Mouse (Mus musculus): ENCODE results near the gene Zfp618. TPM values are rescaled to one million over a fixed set of nuclear protein-coding genes. Genes with fewer than 3 reads are reported as not detected.

Gene Zfp618
- polyA plus RNA-seq, 1 experiment from 2014 or later: 11.5 TPM

DNA sequence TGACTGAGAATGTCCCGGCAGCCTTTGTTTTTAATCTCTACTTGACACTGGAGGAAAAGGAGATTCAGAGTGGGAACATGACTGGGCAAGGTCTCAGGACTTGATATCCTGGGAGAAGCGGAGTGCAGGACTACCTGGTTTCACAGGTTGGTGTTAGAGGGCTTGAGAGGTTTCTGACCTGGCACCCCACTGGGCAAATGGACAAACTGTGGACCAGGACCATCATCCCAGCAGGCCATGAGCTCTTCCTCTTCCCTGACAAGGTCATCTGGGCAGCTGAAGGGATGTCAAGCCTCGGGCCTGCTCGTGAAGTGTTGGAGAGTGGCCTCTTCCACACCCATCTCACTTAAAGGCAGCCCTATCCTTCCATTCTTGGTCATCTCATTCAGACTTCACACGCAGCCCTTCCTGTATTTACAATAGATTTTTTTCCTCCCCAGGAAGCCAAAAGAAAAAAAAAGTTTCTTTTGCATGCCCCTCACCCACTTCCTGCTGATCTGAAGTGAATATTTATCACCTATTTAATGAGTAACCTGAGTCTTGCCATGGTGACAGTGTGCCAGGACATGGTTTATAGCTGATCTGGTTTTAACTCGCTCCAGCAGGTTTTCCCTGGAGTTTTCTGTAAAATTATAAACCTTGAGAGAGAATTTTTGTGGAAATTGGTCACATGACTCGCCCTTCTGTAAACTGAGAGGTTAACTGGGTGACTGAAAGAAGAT is 86.7 kb downstream of the Zfp618 start:
- Histone ChIP-seq H3K9ac (no peak overlapping the region), H3K4me2 (no peak overlapping the region), H3K4me3 (no peak overlapping the region), H3K4me1 (replicated peaks) (peaks cover 61% of the 10 kb centered on the region), H3K27me3 (replicated peaks) (no peaks in the 10 kb centered on the region), H3K27ac (ENCODE audit: poor library complexity, severe bottlenecking) (peak overlapping the region; percentile 57), H3K9me3 (replicated peaks) (peaks cover 4% of the 10 kb centered on the region; the same call in 1 of the 2 replicates), H3K36me3 (no peaks in the 10 kb centered on the region)
- ATAC-seq (ENCODE audit: insufficient number of reproducible peaks, low FRiP score): no peak
- WGBS: 40% methylated on average over 7 of the region's 7 CpGs

DNA sequence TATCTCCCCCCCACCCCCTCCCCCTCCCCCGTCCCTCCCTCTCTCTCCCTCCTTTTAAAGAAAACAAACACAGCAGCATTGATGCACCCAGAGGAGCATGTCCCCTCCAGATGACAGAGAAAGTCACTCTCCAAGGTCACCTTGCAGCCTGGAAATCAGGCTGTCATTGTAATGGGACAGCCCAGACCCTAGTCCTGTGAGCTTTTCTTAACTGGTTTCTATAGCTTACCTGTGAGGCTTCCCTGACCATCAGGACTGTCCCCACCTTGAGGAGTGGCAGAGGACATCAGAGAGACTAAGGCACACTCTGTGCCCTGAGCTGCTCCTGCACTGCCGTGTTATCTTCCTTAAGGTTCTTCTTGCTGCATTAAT is 87.3 kb downstream of the Zfp618 start:
- Histone ChIP-seq H3K4me1 (replicated peaks) (peaks cover 61% of the 10 kb centered on the region), H3K9ac (no peak overlapping the region), H3K4me2 (no peak overlapping the region), H3K27ac (ENCODE audit: poor library complexity, severe bottlenecking) (no peak overlapping the region), H3K9me3 (replicated peaks) (no peaks in the 10 kb centered on the region; the same call in 1 of the 2 replicates), H3K27me3 (replicated peaks) (no peaks in the 10 kb centered on the region), H3K4me3 (no peak overlapping the region), H3K36me3 (no peaks in the 10 kb centered on the region)
- WGBS: 44% methylated on average over 2 of the region's 2 CpGs
- ATAC-seq (ENCODE audit: insufficient number of reproducible peaks, low FRiP score): peak; percentile 19; the same call in 1 of the 2 replicates

DNA sequence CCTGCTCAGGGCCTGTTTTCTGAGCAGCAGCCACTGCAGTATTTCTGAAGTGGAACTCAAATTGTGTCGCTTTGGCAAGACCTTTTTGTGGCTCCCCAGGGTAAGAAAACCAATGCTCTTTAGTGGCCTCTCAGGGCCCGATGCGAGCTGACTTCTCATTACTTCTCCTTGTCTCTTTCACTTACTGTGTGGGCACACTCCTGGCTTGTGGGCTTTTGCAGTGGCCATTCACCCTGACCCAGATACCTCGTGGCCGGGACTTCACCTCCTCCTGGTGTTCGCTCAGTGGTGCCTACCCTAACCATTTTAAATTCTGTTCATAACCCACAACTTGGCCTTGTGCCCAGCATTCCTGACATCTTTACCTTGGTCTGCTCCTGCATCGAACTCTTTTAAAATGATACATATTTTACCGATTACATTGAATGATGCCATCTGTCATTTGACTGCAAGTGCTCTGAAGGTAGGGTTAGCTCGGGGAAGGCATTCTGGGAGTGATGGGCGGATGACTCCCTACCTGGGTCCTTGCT is 89.9 kb downstream of the Zfp618 start:
- H3K4me1 ChIP-seq (replicated peaks): peaks cover 48% of the 10 kb centered on the region

DNA sequence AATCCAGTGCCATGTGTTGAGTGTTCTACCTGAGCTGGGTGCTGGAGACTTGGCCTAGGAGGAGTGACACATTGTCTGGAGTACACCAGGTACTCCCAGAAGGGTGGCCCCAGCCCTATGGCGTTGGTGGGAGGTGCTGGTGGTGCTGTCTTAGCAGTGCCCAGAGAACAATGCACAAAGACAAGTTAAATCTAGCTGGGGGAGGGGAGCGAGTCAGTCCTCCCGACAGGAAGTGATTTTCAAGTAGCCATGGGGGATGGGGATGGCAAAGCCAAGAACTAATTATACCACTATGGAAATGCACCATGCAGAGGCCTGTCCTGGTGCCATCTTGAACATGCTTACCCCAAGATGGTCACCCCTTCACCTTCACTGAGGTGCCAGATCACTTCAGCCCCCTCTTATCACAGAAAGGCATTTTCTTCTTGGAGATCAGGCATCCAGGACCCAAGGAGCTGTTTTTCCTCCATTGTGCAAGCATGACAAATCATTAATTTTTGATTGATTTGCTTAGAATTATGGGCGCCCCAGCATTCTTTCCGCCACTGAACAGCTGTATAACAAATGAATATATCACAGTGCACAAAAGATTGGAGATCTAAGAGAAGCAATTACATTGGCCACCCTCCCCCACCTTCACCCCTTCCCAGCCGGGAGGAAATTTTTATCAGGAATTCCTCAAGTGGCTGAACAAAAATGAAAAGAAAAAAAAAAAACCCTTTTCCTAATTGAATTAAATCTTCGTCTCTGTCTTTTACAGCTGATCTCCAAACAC is 91.5 kb downstream of the Zfp618 start:
- 0 out of 2 replicates have a peak, but pooled peaks have one; percentile 37 for ATAC-seq (ENCODE audit: insufficient number of reproducible peaks, low FRiP score)

More for the DNA sequence above, 89.9 kb downstream of the Zfp618 start:
- H3K36me3 ChIP-seq: no peaks in the 10 kb centered on the region
- no peak for ATAC-seq (ENCODE audit: insufficient number of reproducible peaks, low FRiP score)
- H3K9ac ChIP-seq: no peak overlapping the region
- 79% methylated on average over 10 of the region's 10 CpGs for WGBS
- H3K27me3 ChIP-seq (replicated peaks): no peaks in the 10 kb centered on the region
- no peak overlapping the region for H3K27ac ChIP-seq (ENCODE audit: poor library complexity, severe bottlenecking)
- H3K9me3 ChIP-seq (replicated peaks): no peaks in the 10 kb centered on the region
- H3K4me3 ChIP-seq: no peak overlapping the region
- H3K4me2 ChIP-seq: no peak overlapping the region

DNA sequence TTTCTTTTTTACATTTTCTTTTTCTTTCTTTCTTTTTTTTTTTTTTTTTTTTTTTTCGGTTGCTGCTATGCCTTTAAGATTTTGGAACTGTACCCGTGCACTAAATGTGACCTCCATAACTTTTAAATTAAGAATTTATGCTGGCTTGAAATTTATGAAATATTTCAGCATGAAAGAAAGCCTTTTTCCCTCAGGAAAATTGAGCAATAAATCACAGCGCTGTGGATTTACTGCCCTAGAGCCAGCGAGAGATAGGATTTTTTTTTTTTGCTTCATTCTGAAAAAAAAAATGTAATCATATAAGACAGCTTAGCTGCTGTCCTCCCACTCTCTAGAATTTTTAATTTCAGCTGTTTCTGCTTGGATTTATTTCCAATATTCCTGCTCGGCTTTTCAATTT is 92.2 kb downstream of the Zfp618 start:
- Histone ChIP-seq H3K4me2 (no peak overlapping the region), H3K4me3 (no peak overlapping the region), H3K27me3 (replicated peaks) (no peaks in the 10 kb centered on the region), H3K4me1 (replicated peaks) (peaks cover 27% of the 10 kb centered on the region), H3K9me3 (replicated peaks) (no peaks in the 10 kb centered on the region), H3K36me3 (no peaks in the 10 kb centered on the region), H3K27ac (ENCODE audit: poor library complexity, severe bottlenecking) (no peak overlapping the region), H3K9ac (no peak overlapping the region)
- 70% methylated on average over 5 of the region's 5 CpGs for WGBS
- ATAC-seq (ENCODE audit: insufficient number of reproducible peaks, low FRiP score): no peak

More for the DNA sequence above, 91.5 kb downstream of the Zfp618 start:
- no peaks in the 10 kb centered on the region for H3K27me3 ChIP-seq (replicated peaks)
- H3K4me1 ChIP-seq (replicated peaks): peaks cover 35% of the 10 kb centered on the region
- H3K9me3 ChIP-seq (replicated peaks): no peaks in the 10 kb centered on the region
- WGBS: 43% methylated on average over 7 of the region's 7 CpGs
- no peak overlapping the region for H3K4me3 ChIP-seq
- no peaks in the 10 kb centered on the region for H3K36me3 ChIP-seq
- H3K4me2 ChIP-seq: no peak overlapping the region
- no peak overlapping the region for H3K27ac ChIP-seq (ENCODE audit: poor library complexity, severe bottlenecking)
- no peak overlapping the region for H3K9ac ChIP-seq

DNA sequence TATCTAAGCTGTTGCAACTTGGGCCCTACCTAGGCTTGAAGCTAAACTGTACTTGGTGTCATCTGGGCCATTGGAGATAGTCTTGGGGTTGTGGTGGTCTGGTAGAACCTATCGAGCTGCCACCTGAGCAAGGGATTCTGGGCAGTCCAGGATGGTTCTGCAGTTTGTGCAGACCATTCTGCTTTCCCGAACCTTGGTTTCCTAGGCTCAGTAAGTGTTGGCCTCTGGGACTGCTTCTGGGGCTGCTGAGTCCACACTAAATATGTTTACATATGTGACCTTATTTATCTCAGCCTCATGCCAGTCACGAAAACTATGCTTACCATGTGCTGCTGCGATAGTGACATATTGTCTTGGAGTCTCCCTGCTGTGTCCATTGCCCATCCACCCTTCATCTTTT is 93.3 kb downstream of the Zfp618 start:
- Histone ChIP-seq H3K4me2 (no peak overlapping the region), H3K9me3 (replicated peaks) (no peaks in the 10 kb centered on the region), H3K4me1 (replicated peaks) (peaks cover 18% of the 10 kb centered on the region), H3K27ac (ENCODE audit: poor library complexity, severe bottlenecking) (no peak overlapping the region), H3K9ac (no peak overlapping the region), H3K36me3 (no peaks in the 10 kb centered on the region), H3K27me3 (replicated peaks) (no peaks in the 10 kb centered on the region), H3K4me3 (no peak overlapping the region)
- WGBS: 87% methylated on average over 4 of the region's 4 CpGs
- ATAC-seq (ENCODE audit: insufficient number of reproducible peaks, low FRiP score): no peak

DNA sequence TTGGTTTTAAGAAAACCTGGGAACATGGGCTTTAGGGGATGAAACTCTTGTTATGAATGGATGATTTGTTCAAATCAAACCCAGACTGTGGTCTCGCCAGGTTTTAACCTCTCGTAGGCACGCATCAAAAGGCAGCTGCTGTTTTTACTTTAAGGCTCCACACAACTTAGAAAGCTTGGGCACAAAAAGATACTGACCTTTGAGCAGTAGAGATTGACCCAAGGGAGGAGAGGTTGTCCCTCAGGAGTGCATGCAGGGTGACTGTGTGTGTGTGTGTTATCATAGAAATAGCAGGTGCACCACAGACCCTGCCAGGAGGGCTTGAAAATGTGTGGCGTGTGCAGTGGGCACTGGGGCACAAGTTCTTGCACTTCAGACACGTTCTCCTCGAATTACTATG is 95.0 kb downstream of the Zfp618 start:
- ATAC-seq (ENCODE audit: insufficient number of reproducible peaks, low FRiP score): no peak
- H3K27ac ChIP-seq (ENCODE audit: poor library complexity, severe bottlenecking): no peak overlapping the region
- WGBS: 79% methylated on average over 6 of the region's 6 CpGs
- H3K27me3 ChIP-seq (replicated peaks): no peaks in the 10 kb centered on the region
- peaks cover 11% of the 10 kb centered on the region for H3K4me1 ChIP-seq (replicated peaks)
- no peak overlapping the region for H3K4me2 ChIP-seq
- no peaks in the 10 kb centered on the region for H3K9me3 ChIP-seq (replicated peaks)
- no peak overlapping the region for H3K9ac ChIP-seq
- no peak overlapping the region for H3K4me3 ChIP-seq
- H3K36me3 ChIP-seq: no peaks in the 10 kb centered on the region

DNA sequence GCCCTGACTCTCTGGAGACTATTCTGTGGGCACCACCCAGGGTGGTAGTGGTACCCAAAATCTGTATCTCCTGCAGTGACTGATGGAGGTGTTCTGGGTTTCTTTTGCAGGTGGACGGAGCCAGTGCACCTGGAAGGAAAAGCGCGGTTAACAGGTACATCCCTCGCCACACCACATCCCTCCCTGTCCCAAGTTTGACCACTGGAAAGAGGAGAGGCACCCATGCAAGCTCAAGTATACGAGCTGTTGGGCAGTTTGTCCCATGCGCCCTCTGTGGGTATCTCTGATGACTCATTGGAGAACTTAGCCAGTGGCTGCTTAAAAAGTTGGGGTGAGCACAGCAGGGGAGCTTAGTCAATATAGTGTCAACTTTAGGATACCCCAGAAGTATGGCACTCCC is 96.0 kb downstream of the Zfp618 start:
- H3K9ac ChIP-seq: no peak overlapping the region
- H3K4me3 ChIP-seq: no peak overlapping the region
- no peak for ATAC-seq (ENCODE audit: insufficient number of reproducible peaks, low FRiP score)
- H3K9me3 ChIP-seq (replicated peaks): no peaks in the 10 kb centered on the region
- H3K4me2 ChIP-seq: no peak overlapping the region
- H3K27me3 ChIP-seq (replicated peaks): no peaks in the 10 kb centered on the region
- 89% methylated on average over 6 of the region's 6 CpGs for WGBS
- no peak overlapping the region for H3K27ac ChIP-seq (ENCODE audit: poor library complexity, severe bottlenecking)
- no peaks in the 10 kb centered on the region for H3K36me3 ChIP-seq
- H3K4me1 ChIP-seq (replicated peaks): peaks cover 9% of the 10 kb centered on the region

DNA sequence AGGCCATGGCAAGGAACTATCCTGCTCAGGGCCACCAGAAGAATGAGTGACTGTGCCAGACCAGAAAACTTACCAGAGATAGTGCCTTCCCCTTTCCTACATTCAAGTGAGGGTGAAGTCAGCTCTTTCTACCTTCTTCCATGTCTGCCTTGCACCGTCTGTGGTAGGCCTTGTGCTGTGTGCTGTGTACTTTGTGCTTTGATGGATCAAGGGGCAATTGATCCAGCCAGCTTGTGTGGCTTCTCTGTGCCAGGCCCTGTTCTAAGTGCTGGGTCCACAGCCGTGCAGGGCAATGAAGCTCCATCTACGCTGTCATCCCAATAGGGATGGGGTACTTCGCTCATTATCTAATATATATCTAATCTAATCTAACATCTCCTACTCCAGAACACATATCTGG is 98.0 kb downstream of the Zfp618 start:
- no peak for ATAC-seq (ENCODE audit: insufficient number of reproducible peaks, low FRiP score)
- no peak overlapping the region for H3K27ac ChIP-seq (ENCODE audit: poor library complexity, severe bottlenecking)
- H3K27me3 ChIP-seq (replicated peaks): no peaks in the 10 kb centered on the region
- H3K4me1 ChIP-seq (replicated peaks): peaks cover 11% of the 10 kb centered on the region
- H3K9ac ChIP-seq: no peak overlapping the region
- H3K36me3 ChIP-seq: no peaks in the 10 kb centered on the region
- 87% methylated on average over 4 of the region's 4 CpGs for WGBS
- no peak overlapping the region for H3K4me2 ChIP-seq
- H3K9me3 ChIP-seq (replicated peaks): no peaks in the 10 kb centered on the region
- H3K4me3 ChIP-seq: no peak overlapping the region

DNA sequence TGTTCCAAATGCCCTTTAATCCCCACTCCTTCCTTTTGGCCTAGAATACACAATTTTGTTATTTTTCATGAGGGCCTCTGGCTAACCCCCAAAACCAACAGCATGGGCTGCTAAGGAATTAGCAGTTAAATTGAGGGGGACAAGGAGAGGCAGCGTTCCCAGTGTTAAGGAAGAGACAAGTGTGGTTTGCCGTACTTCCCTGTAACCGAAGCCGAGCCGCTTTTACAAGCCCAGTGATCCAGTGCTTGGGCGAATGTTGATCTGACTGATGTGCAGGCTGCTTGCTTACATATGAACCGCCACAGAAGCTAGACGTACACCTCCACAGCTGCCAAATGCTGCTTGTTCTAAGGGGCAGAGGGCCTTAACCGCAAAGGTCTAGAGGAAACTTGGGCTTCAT is 99.5 kb downstream of the Zfp618 start:
- no peak overlapping the region for H3K4me3 ChIP-seq
- no peak overlapping the region for H3K27ac ChIP-seq (ENCODE audit: poor library complexity, severe bottlenecking)
- no peak for ATAC-seq (ENCODE audit: insufficient number of reproducible peaks, low FRiP score)
- no peaks in the 10 kb centered on the region for H3K27me3 ChIP-seq (replicated peaks)
- H3K9me3 ChIP-seq (replicated peaks): no peaks in the 10 kb centered on the region
- H3K4me1 ChIP-seq (replicated peaks): peaks cover 19% of the 10 kb centered on the region
- H3K4me2 ChIP-seq: no peak overlapping the region
- H3K9ac ChIP-seq: no peak overlapping the region
- H3K36me3 ChIP-seq: no peaks in the 10 kb centered on the region
- WGBS: 84% methylated on average over 9 of the region's 9 CpGs

DNA sequence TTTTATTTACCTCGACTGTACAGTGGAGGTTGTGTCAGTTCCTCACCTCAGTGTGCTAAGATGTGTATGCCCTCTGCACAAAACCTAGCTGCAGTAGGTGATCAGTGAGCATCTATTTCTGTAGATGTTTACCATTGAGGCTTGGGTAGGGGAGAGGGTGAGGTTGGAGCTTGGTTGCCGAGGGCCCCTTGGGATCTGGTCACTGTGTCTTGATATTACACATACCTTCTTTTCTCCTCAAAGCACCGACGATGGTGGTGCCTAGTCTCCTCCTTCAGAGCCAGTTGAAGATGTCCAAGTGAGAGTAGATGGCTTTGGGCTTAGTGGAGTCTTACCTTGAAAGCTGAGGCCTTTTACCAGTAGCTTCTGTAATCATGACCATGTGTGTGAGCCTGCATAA is 101.4 kb downstream of the Zfp618 start:
- ATAC-seq (ENCODE audit: insufficient number of reproducible peaks, low FRiP score): no peak
- 74% methylated on average over 4 of the region's 4 CpGs for WGBS
- H3K9ac ChIP-seq: no peak overlapping the region
- H3K36me3 ChIP-seq: no peaks in the 10 kb centered on the region
- H3K9me3 ChIP-seq (replicated peaks): no peaks in the 10 kb centered on the region
- H3K27ac ChIP-seq (ENCODE audit: poor library complexity, severe bottlenecking): no peak overlapping the region
- H3K4me2 ChIP-seq: no peak overlapping the region
- H3K27me3 ChIP-seq (replicated peaks): no peaks in the 10 kb centered on the region
- H3K4me1 ChIP-seq (replicated peaks): peaks cover 27% of the 10 kb centered on the region
- no peak overlapping the region for H3K4me3 ChIP-seq
